Mouse (Mus musculus) limb, embryonic 12.5 days (tissue): ENCODE results near the gene Lrrc71. TPM values are rescaled to one million over a fixed set of nuclear protein-coding genes. Genes with fewer than 3 reads are reported as not detected.

Experiments
- ATAC-seq: fragments of 200-750 bp; cut with Nextera tagmentation; 2 replicates; pipeline ENCODE4 v1.8.0; 2017; ENCODE audit warnings: low read depth, moderate TSS enrichment; ENCODE audit not compliant: insufficient number of reproducible peaks, insufficient read depth, low FRiP score, low TSS enrichment
- H3K27ac ChIP-seq: fragments of 300-500 bp; sonication (generic); 2 replicates; pipeline ENCODE4 v1.5.1; 2016; ENCODE audit warnings: mild to moderate bottlenecking, moderate library complexity
- H3K27me3 ChIP-seq: fragments of 300-500 bp; sonication (generic); 2 replicates; pipeline ENCODE4 v1.6.1; 2016; ENCODE audit warnings: mild to moderate bottlenecking, moderate library complexity
- H3K36me3 ChIP-seq: fragments of 300-500 bp; sonication (generic); 2 replicates; pipeline ENCODE4 v1.6.1; 2016; ENCODE audit warnings: mild to moderate bottlenecking, moderate library complexity
- H3K4me1 ChIP-seq: fragments of 300-500 bp; sonication (generic); replicated peaks from 2 replicates; pipeline ENCODE4 v1.6.1; 2016
- H3K4me2 ChIP-seq: fragments of 300-500 bp; sonication (generic); 2 replicates; pipeline ENCODE4 v1.6.1; 2016; ENCODE audit warnings: mild to moderate bottlenecking, moderate library complexity
- H3K4me3 ChIP-seq: fragments of 300-500 bp; sonication (generic); replicated peaks from 2 replicates; pipeline ENCODE4 v1.5.1; 2016; ENCODE audit warnings: mild to moderate bottlenecking
- H3K9ac ChIP-seq: fragments of 300-500 bp; sonication (generic); replicated peaks from 2 replicates; pipeline ENCODE4 v1.6.1; 2016; ENCODE audit warnings: mild to moderate bottlenecking, moderate library complexity
- H3K9me3 ChIP-seq: fragments of 300-500 bp; sonication (generic); 2 replicates; pipeline ENCODE4 v1.6.1; 2016; ENCODE audit warnings: mild to moderate bottlenecking, moderate library complexity
- WGBS: fragments of 180-500 bp; shearing (Covaris S2); methylation state at CpG from one replicate; pipeline ENCODE4 v1.1.7; 2016; 5-methylcytosine and 5-hydroxymethylcytosine counted together
- polyA plus RNA-seq: library from polyadenylated mRNA; unstranded; fragments of >200 nt; fragmentation: Nextera tagmentation; extraction: Ambion mirVana; gene quantifications from 2 replicates; pipeline ENCODE4 v1.2.1, GENCODE M21; 2016

Lrrc71 gene
- polyA plus RNA-seq, 1 experiment from 2014 or later = 0.39 TPM

GRCm38 (mm10) chr3:87745036-87745659 is 3.3 kb downstream of the Lrrc71 start:
- ATAC-seq = peak; percentile 34; the same call in 1 of the 2 replicates
- H3K27me3 ChIP-seq = no peaks in the 10 kb centered on the region
- peak overlapping the region; percentile 21 for H3K4me3 ChIP-seq
- peak overlapping the region; percentile 45 for H3K9ac ChIP-seq
- H3K9me3 ChIP-seq = no peaks in the 10 kb centered on the region
- H3K4me1 ChIP-seq = peaks cover 16% of the 10 kb centered on the region
- WGBS = 28% methylated on average over 18 of the region's 18 CpGs
- peak overlapping the region; percentile 51 for H3K4me2 ChIP-seq
- 0 out of 2 replicates have a peak overlapping the region, but pooled peaks have one; percentile 50 for H3K27ac ChIP-seq
- peaks cover 14% of the 10 kb centered on the region for H3K36me3 ChIP-seq

GRCm38 (mm10) chr3:87743927-87744326 is 4.5 kb downstream of the Lrrc71 start:
- Histone ChIP-seq H3K9me3 (no peaks in the 10 kb centered on the region), H3K27ac (no peak overlapping the region), H3K27me3 (no peaks in the 10 kb centered on the region), H3K4me1 (peaks cover 16% of the 10 kb centered on the region), H3K4me2 (no peak overlapping the region), H3K36me3 (peaks cover 12% of the 10 kb centered on the region; the same call in 1 of the 2 replicates), H3K9ac (no peak overlapping the region), H3K4me3 (no peak overlapping the region)
- no peak for ATAC-seq
- 90% methylated on average over 4 of the region's 4 CpGs for WGBS

- Histone ChIP-seq H3K27me3 (no peaks in the 10 kb centered on the region), H3K4me1 (peaks cover 16% of the 10 kb centered on the region), H3K9ac (no peak overlapping the region), H3K36me3 (peaks cover 24% of the 10 kb centered on the region), H3K4me2 (no peak overlapping the region), H3K27ac (no peak overlapping the region), H3K4me3 (no peak overlapping the region), H3K9me3 (no peaks in the 10 kb centered on the region)
- no peak for ATAC-seq
- 88% methylated on average over 16 of the region's 16 CpGs for WGBS
Observed at GRCm38 (mm10) chr3:87742735-87743134, 5.7 kb downstream of the Lrrc71 start.

- no peak for ATAC-seq
Observed at GRCm38 (mm10) chr3:87742013-87742412, 6.4 kb downstream of the Lrrc71 start.

GRCm38 (mm10) chr3:87738906-87739305 is 9.5 kb downstream of the Lrrc71 start:
- ATAC-seq = no peak
- no peak overlapping the region for H3K27ac ChIP-seq
- H3K9me3 ChIP-seq = no peaks in the 10 kb centered on the region
- no peak overlapping the region for H3K4me3 ChIP-seq
- H3K4me1 ChIP-seq = no peaks in the 10 kb centered on the region
- H3K9ac ChIP-seq = no peak overlapping the region
- no peaks in the 10 kb centered on the region for H3K27me3 ChIP-seq
- H3K36me3 ChIP-seq = peaks cover 63% of the 10 kb centered on the region
- no peak overlapping the region for H3K4me2 ChIP-seq
- WGBS = 79% methylated on average over 5 of the region's 5 CpGs

More at GRCm38 (mm10) chr3:87742013-87742412, 6.4 kb downstream of the Lrrc71 start:
- Histone ChIP-seq H3K4me2 (no peak overlapping the region), H3K9me3 (no peaks in the 10 kb centered on the region), H3K4me1 (peaks cover 16% of the 10 kb centered on the region), H3K9ac (no peak overlapping the region), H3K4me3 (no peak overlapping the region), H3K27me3 (no peaks in the 10 kb centered on the region), H3K36me3 (peaks cover 32% of the 10 kb centered on the region), H3K27ac (no peak overlapping the region)
- WGBS = 86% methylated on average over 3 of the region's 3 CpGs

- ATAC-seq = no peak
- 76% methylated on average over 9 of the region's 9 CpGs for WGBS
- Histone ChIP-seq H3K4me3 (no peak overlapping the region), H3K4me2 (no peak overlapping the region), H3K27me3 (no peaks in the 10 kb centered on the region), H3K27ac (no peak overlapping the region), H3K9ac (no peak overlapping the region), H3K4me1 (no peaks in the 10 kb centered on the region), H3K9me3 (no peaks in the 10 kb centered on the region), H3K36me3 (peaks cover 95% of the 10 kb centered on the region)
Observed at GRCm38 (mm10) chr3:87735335-87735734, 13.1 kb downstream of the Lrrc71 start.

GRCm38 (mm10) chr3:87733984-87734761 is 14.3 kb downstream of the Lrrc71 start:
- no peak overlapping the region for H3K4me2 ChIP-seq
- no peak overlapping the region for H3K27ac ChIP-seq
- no peaks in the 10 kb centered on the region for H3K27me3 ChIP-seq
- H3K4me1 ChIP-seq = no peaks in the 10 kb centered on the region
- H3K36me3 ChIP-seq = peaks cover 100% of the 10 kb centered on the region
- no peak overlapping the region for H3K9ac ChIP-seq
- no peak overlapping the region for H3K4me3 ChIP-seq
- no peak for ATAC-seq
- no peaks in the 10 kb centered on the region for H3K9me3 ChIP-seq
- 85% methylated on average over 11 of the region's 11 CpGs for WGBS

- H3K36me3 ChIP-seq = peaks cover 100% of the 10 kb centered on the region
- no peaks in the 10 kb centered on the region for H3K9me3 ChIP-seq
- no peak overlapping the region for H3K4me2 ChIP-seq
- H3K4me1 ChIP-seq = no peaks in the 10 kb centered on the region
- H3K27me3 ChIP-seq = no peaks in the 10 kb centered on the region
- WGBS = 82% methylated on average over 4 of the region's 4 CpGs
- H3K27ac ChIP-seq = no peak overlapping the region
- H3K4me3 ChIP-seq = no peak overlapping the region
- H3K9ac ChIP-seq = no peak overlapping the region
- no peak for ATAC-seq
Observed at GRCm38 (mm10) chr3:87733098-87733497, 15.3 kb downstream of the Lrrc71 start.

GRCm38 (mm10) chr3:87728696-87729095 is 19.7 kb downstream of the Lrrc71 start:
- no peaks in the 10 kb centered on the region for H3K27me3 ChIP-seq
- no peak overlapping the region for H3K9ac ChIP-seq
- no peak overlapping the region for H3K4me3 ChIP-seq
- H3K9me3 ChIP-seq = no peaks in the 10 kb centered on the region
- no peak overlapping the region for H3K4me2 ChIP-seq
- 93% methylated on average over 6 of the region's 6 CpGs for WGBS
- no peak overlapping the region for H3K27ac ChIP-seq
- no peaks in the 10 kb centered on the region for H3K4me1 ChIP-seq
- H3K36me3 ChIP-seq = peaks cover 98% of the 10 kb centered on the region
- no peak for ATAC-seq

GRCm38 (mm10) chr3:87726191-87726590 is 22.2 kb downstream of the Lrrc71 start:
- H3K4me1 ChIP-seq = no peaks in the 10 kb centered on the region
- no peaks in the 10 kb centered on the region for H3K9me3 ChIP-seq
- H3K27ac ChIP-seq = no peak overlapping the region
- no peak overlapping the region for H3K4me3 ChIP-seq
- no peak overlapping the region for H3K9ac ChIP-seq
- H3K4me2 ChIP-seq = no peak overlapping the region
- peaks cover 97% of the 10 kb centered on the region for H3K36me3 ChIP-seq
- no peaks in the 10 kb centered on the region for H3K27me3 ChIP-seq
- no peak for ATAC-seq
- 93% methylated on average over 7 of the region's 7 CpGs for WGBS

GRCm38 (mm10) chr3:87725396-87726160 is 22.8 kb downstream of the Lrrc71 start:
- Histone ChIP-seq H3K4me2 (no peak overlapping the region), H3K36me3 (peaks cover 97% of the 10 kb centered on the region), H3K27me3 (no peaks in the 10 kb centered on the region), H3K9ac (no peak overlapping the region), H3K9me3 (no peaks in the 10 kb centered on the region), H3K27ac (no peak overlapping the region), H3K4me3 (no peak overlapping the region), H3K4me1 (no peaks in the 10 kb centered on the region)
- no peak for ATAC-seq
- WGBS = 95% methylated on average over 16 of the region's 16 CpGs
